Mouse (Mus musculus): Measurements from ENCODE around the gene Crybb3.

DNA sequence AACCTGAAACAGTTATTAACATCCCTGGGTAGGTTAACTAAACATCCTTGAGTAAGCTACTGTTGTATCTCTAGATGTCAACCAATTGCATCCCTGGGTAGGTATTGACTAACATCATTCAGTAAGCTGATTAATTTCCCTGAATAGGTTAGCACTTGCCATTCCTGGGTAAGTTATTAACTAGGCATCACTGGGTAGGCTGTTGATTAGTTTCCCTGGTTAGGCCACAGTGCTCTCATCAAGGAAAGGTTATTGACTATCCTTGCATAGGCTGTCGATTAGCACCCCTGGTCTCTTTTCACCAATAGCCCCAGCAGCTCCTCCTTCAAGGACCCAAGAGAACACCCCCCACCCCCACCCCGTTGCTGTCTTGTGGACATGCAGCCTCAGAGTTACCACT is 4.5 kb upstream of the Crybb3 start:
- TF ChIP-seq CTCF (IDR thresholded peaks at IDR 0.05; ENCODE audit: borderline replicate concordance, extremely low read depth, insufficient read depth, insufficient read length) (no peak), POLR2A (IDR thresholded peaks at IDR 0.05; ENCODE audit: borderline replicate concordance, extremely low read depth, insufficient read depth, insufficient read length, poor library complexity, severe bottlenecking) (no peak)

Measured in brain, embryonic 14.5 days (tissue).